Comparison of ENCODE assay signal across 13 mouse cellular contexts in genomic region chr1:192090281-192090680, GRCm38 (mm10). TPM values are rescaled to one million over a fixed set of nuclear protein-coding genes. Genes with fewer than 3 reads are reported as not detected.
DNase-seq lines count a peak whose midpoint lies in the region; ATAC-seq and TF ChIP-seq lines count a peak whose summit lies in the region.
"Had no signal": no experiment of that assay in that cellular context is flagged by ENCODE, and none has a peak within 500 bp of the region (broad histone marks: within the 10 kb centered on the region; RNA-seq: fewer than 3 reads in every experiment).

No protein-coding gene starts in this region.

- no peaks in the 10 kb centered on the region for H3K9me3 ChIP-seq in heart, embryonic 14.5 days (ENCODE audit: control insufficient read depth, low read length)
- no peaks in the 10 kb centered on the region for H3K9me3 ChIP-seq in megakaryocyte, embryonic 14.5 days
- H3K9me3 ChIP-seq in limb, embryonic 14.5 days (ENCODE audit: control insufficient read depth, low read length): no peaks in the 10 kb centered on the region
- no peaks in the 10 kb centered on the region for H3K9me3 ChIP-seq in stomach, postnatal 0 days (ENCODE audit: control insufficient read depth, low read length)
- H3K9me3 ChIP-seq: midbrain, embryonic 13.5 days had no signal

- no peak for TF ChIP-seq EP300 in stomach, postnatal 0 days (optimal IDR thresholded peaks at IDR 0.05)

- no peak for ATAC-seq in heart, embryonic 14.5 days (ENCODE audit: insufficient number of reproducible peaks, insufficient read depth, low FRiP score, low read depth)
- no peak for ATAC-seq in megakaryocyte, adult 5-6 weeks (ENCODE audit: poor library complexity, severe bottlenecking)
- no peak for ATAC-seq in limb, embryonic 14.5 days (ENCODE audit: low FRiP score, low read depth)
- no peak for ATAC-seq in stomach, postnatal 0 days (ENCODE audit: low FRiP score, low TSS enrichment)
- ATAC-seq: midbrain, embryonic 13.5 days had no signal

- intact Hi-C loops in heart, postnatal 10 days (cut with DNase I): no loop called here

- peak overlapping the region; percentile 85 for H3K4me2 ChIP-seq in heart, embryonic 14.5 days (ENCODE audit: low read length)
- H3K4me2 ChIP-seq in limb, embryonic 14.5 days (replicated peaks; ENCODE audit: low read depth, low read length, severe bottlenecking): no peak overlapping the region
- peak overlapping the region; percentile 72; the same call in 1 of the 2 replicates for H3K4me2 ChIP-seq in stomach, postnatal 0 days (replicated peaks; ENCODE audit: low read depth)
- H3K4me2 ChIP-seq: midbrain, embryonic 13.5 days had no signal

- H3K9ac ChIP-seq in heart, embryonic 14.5 days (ENCODE audit: low read length): no peak overlapping the region
- no peak overlapping the region for H3K9ac ChIP-seq in limb, embryonic 14.5 days (ENCODE audit: low read depth, low read length, severe bottlenecking)
- H3K9ac ChIP-seq in stomach, postnatal 0 days (ENCODE audit: low read length): 0 out of 2 replicates have a peak overlapping the region, but pooled peaks have one; percentile 83
- H3K9ac ChIP-seq: midbrain, embryonic 13.5 days had no signal

- H3K27ac ChIP-seq in heart, embryonic 14.5 days (replicated peaks in 1 of 2; ENCODE audit: control insufficient read depth in 1 of 2, insufficient read depth in 1 of 2, low read depth in 2 of 2, low read length in 2 of 2): no peak overlapping the region
- H3K27ac ChIP-seq in limb, embryonic 14.5 days (replicated peaks; ENCODE audit: low read depth, low read length): no peak overlapping the region
- H3K27ac ChIP-seq in stomach, postnatal 0 days (replicated peaks): no peak overlapping the region
- H3K27ac ChIP-seq: midbrain, embryonic 13.5 days had no signal

- peaks cover 19 to 29% of the 10 kb centered on the region in 2 experiments for H3K4me1 ChIP-seq in heart, embryonic 14.5 days (ENCODE audit: control insufficient read depth in 2 of 2, insufficient read depth in 2 of 2, low read length in 2 of 2)
- peaks cover 76% of the 10 kb centered on the region for H3K4me1 ChIP-seq in megakaryocyte, embryonic 14.5 days
- peaks cover 11% of the 10 kb centered on the region; the same call in 1 of the 2 replicates for H3K4me1 ChIP-seq in limb, embryonic 14.5 days (ENCODE audit: control insufficient read depth, insufficient read depth, low read length)
- 0 out of 2 replicates have a peak, but pooled peaks cover 3% of the 10 kb centered on the region for H3K4me1 ChIP-seq in stomach, postnatal 0 days (replicated peaks; ENCODE audit: control insufficient read depth, insufficient read depth)

- H3K27me3 ChIP-seq in heart, embryonic 14.5 days (ENCODE audit: control insufficient read depth, insufficient read depth, low read length): no peaks in the 10 kb centered on the region
- H3K27me3 ChIP-seq in megakaryocyte, embryonic 14.5 days (replicated peaks): peaks cover 6% of the 10 kb centered on the region
- 0 out of 2 replicates have a peak, but pooled peaks cover 5% of the 10 kb centered on the region for H3K27me3 ChIP-seq in limb, embryonic 14.5 days (ENCODE audit: control insufficient read depth, insufficient read depth, low read length)
- H3K27me3 ChIP-seq in stomach, postnatal 0 days (ENCODE audit: control insufficient read depth, insufficient read depth, low read length): no peaks in the 10 kb centered on the region

- WGBS in heart, embryonic 14.5 days: 84% methylated on average over 3 of the region's 3 CpGs
- 66% methylated on average over 3 of the region's 3 CpGs for WGBS in limb, embryonic 14.5 days
- 55% methylated on average over 3 of the region's 3 CpGs for WGBS in stomach, postnatal 0 days

- H3K4me3 ChIP-seq in heart, embryonic 14.5 days (ENCODE audit: control insufficient read depth in 1 of 2, insufficient read depth in 1 of 2, low read depth in 1 of 2, low read length in 2 of 2): no peak overlapping the region
- H3K4me3 ChIP-seq in megakaryocyte, embryonic 14.5 days (replicated peaks): peak overlapping the region; percentile 97
- H3K4me3 ChIP-seq in limb, embryonic 14.5 days (replicated peaks; ENCODE audit: low read length): no peak overlapping the region
- no peak overlapping the region for H3K4me3 ChIP-seq in stomach, postnatal 0 days (ENCODE audit: low read depth, low read length)
- H3K4me3 ChIP-seq: midbrain, embryonic 13.5 days had no signal

- TF ChIP-seq POLR2A in limb, embryonic 14.5 days (IDR thresholded peaks at IDR 0.05; ENCODE audit: borderline replicate concordance, extremely low read depth, insufficient read depth, insufficient read length): no peak

- no peak for TF ChIP-seq CTCF in stomach, postnatal 0 days (IDR thresholded peaks at IDR 0.05; ENCODE audit: low read depth)

- no peak for DNase-seq in heart, postnatal 10 days
- DNase-seq in limb, embryonic 14.5 days (ENCODE audit: low spot score): peak; percentile 57
- no peak for DNase-seq in stomach, postnatal 0 days (ENCODE audit: low spot score)
- no peak for DNase-seq in thymus, postnatal 25 days
- no peak for DNase-seq in right cerebral cortex, postnatal 14 days
- DNase-seq: adrenal gland, postnatal 36 days; cerebellum, adult 9-11 months; kidney, adult 8-10 months; right cerebral cortex, postnatal 4 days had no signal

- H3K36me3 ChIP-seq in heart, embryonic 14.5 days (ENCODE audit: control insufficient read depth, insufficient read depth, low read length): peaks cover 3% of the 10 kb centered on the region; the same call in 1 of the 2 replicates
- peaks cover 57% of the 10 kb centered on the region for H3K36me3 ChIP-seq in megakaryocyte, embryonic 14.5 days (replicated peaks; ENCODE audit: low read length)
- no peaks in the 10 kb centered on the region for H3K36me3 ChIP-seq in limb, embryonic 14.5 days (ENCODE audit: control insufficient read depth, insufficient read depth, low read length)
- no peaks in the 10 kb centered on the region; the same call in 1 of the 2 replicates for H3K36me3 ChIP-seq in stomach, postnatal 0 days (ENCODE audit: control insufficient read depth, insufficient read depth, low read length)
- H3K36me3 ChIP-seq: midbrain, embryonic 13.5 days had no signal

RNA-seq across cellular contexts. Expression of gene Traf5, which starts 2.1 kb away (rescaled TPM):
- polyA plus RNA-seq in heart, embryonic 14.5 days (2014; fragmentation: Nextera tagmentation; extraction: Ambion mirVana): 11.0 and 16.9 TPM in 2 replicates
- total RNA-seq in heart, postnatal 10 days (2021): 10 to 100 TPM in 1 of 2 experiments, 1 to 10 TPM in 1; 8.6 to 11.7 TPM
- 3.8 and 8.2 TPM in 2 replicates for polyA plus RNA-seq in megakaryocyte, embryonic 14.5 days (2012; ENCODE audit: insufficient read depth, low replicate concordance)
- 26.7 and 33.1 TPM in 2 replicates for total RNA-seq in megakaryocyte, adult 5-6 weeks (2015)
- total RNA-seq in megakaryocyte, adult 5-6 weeks (2017): 15.8 and 18.9 TPM in 2 replicates
- polyA plus RNA-seq in limb, embryonic 14.5 days (2012; rRNA removed): 20.7 and 21.0 TPM in 2 replicates
- polyA plus RNA-seq in limb, embryonic 14.5 days (2014; fragmentation: Nextera tagmentation; extraction: Ambion mirVana): 19.1 and 21.9 TPM in 2 replicates
- 16.6 and 17.7 TPM in 2 replicates for polyA plus RNA-seq in stomach, postnatal 0 days (2015; fragmentation: Nextera tagmentation; extraction: Ambion mirVana)

RNA-seq across cellular contexts. Expression of gene Rcor3, which starts 47.6 kb away (rescaled TPM):
- 39.3 and 40.0 TPM in 2 replicates for polyA plus RNA-seq in heart, embryonic 14.5 days (2014; fragmentation: Nextera tagmentation; extraction: Ambion mirVana)
- 10 to 100 TPM; 44.2 TPM for total RNA-seq in heart, postnatal 10 days (2021)
- polyA plus RNA-seq in megakaryocyte, embryonic 14.5 days (2012; ENCODE audit: insufficient read depth, low replicate concordance): 6.0 and 15.6 TPM in 2 replicates
- 22.4 and 25.1 TPM in 2 replicates for total RNA-seq in megakaryocyte, adult 5-6 weeks (2015)
- 15.7 and 18.3 TPM in 2 replicates for total RNA-seq in megakaryocyte, adult 5-6 weeks (2017)
- polyA plus RNA-seq in limb, embryonic 14.5 days (2012; rRNA removed): 49.8 and 73.2 TPM in 2 replicates
- polyA plus RNA-seq in limb, embryonic 14.5 days (2014; fragmentation: Nextera tagmentation; extraction: Ambion mirVana): 34.3 and 39.1 TPM in 2 replicates
- polyA plus RNA-seq in stomach, postnatal 0 days (2015; fragmentation: Nextera tagmentation; extraction: Ambion mirVana): 16.5 and 16.9 TPM in 2 replicates
